Mouse (Mus musculus) telencephalon, adult 2 months (tissue): ENCODE measurements at regions not wholly inside any gene's neighbourhood (a gene's known extent, or its start where the extent isn't known, plus 50 kb on each side); places are given as distances from the start of the nearest gene placed in this dataset.
A peak's percentile ranks its signal among the peaks of the same experiment; 100 is the strongest.

Experiments used
- DNase-seq: peaks from one replicate; pipeline ENCODE4 v3.0.0-alpha.2; 2011; ENCODE audit warnings: low read depth, low spot score

DNA sequence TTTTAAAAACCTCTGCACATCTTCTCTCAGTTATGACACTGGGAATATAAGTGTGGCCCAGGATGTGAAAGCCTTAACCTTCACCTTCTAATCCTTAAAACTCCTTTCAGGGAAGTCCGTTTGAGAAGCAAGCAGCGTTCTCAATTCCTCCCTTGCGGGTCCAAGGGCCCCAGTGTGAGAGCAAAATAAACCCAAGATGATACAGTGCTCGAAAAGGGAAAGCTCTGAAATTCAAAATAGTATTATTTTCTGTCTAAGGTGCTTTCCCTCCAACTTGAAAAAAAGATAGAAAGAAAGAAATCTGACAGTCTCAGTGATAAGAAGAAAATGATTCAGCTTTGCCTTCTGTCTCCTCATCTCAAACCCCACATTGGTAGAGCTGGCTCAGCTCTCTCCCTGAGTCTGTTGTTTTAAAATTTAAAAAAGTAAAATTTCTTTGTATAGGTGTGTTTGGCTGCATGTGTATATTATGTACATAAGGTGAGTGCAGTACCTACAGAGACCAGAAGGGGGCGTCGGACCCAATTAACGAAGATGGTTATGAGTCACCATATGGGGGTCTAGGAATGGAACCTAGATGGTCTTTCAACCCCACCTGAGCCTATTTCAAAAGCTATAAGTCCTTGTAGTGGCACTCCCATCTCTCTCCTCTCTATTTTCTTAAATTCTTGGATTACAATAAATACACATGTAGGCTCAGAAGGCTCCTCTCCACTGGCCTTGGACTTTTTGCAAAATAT, 222.3 kb upstream of the Spdye4c start:
- no peak for DNase-seq

DNA sequence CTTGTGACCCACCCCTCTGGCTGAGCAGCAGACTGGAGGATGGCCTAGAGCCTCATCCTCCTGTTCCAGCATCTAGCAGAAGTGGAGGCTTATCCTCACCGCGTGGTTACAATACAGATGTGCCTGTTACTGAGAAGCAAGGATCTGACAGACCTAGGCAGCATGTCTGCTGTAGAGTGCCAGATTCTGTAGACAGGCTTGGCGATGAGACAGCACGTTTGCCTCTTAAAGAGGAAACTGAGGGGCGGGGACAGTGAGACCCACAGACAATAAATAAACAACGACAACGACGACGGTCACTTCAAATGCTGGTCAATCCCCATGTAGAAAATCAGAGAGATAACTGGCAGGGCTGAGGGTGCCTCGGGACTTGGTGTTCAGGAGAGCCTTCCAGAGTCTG, 220.2 kb upstream of the Spdye4c start:
- no peak for DNase-seq

GRCm38 (mm10) chr2:128372204-128372603, 218.8 kb upstream of the Spdye4c start:
- DNase-seq, result no peak

DNA sequence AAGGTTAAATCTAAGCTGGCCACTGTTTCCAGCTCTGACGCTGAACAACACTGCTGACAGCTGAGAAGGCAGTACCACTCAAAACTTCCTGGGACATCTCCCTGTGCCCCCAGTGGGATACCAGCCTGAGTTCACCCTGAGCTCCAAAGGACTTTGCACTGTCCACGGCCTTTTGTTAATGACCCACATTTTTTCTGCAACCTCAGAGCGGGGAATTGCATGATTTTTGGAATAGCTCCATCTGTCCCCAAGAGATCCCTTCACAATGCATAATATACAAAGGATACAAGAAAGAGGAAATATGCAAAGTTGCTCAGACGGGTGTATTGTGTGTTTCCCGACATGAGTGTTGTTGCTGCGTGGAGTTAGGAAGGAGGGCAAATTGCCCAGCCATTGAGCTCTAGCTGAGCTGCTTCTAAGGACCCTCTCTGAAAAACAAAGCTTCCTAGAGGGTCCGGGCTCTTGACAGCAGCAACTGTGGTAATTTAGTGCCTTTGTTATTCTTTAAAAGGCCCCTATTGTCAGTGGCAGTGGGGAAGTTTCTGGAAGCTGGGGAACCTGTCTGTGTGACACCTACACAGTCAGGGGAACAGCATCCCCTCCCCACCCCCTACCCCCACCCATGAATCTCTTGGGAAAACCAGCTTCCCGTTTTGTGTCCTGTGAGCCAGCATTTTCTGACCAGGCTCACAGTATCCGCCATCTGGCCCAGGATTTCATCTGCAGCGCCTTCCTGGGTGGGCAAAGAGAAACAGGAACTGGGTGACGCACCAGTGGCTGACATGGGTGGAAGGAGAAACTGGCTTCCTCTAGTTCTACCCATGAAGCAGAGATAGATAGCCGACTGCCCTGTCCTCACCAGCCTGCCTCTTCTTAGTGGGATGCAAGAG, 217.4 kb upstream of the Spdye4c start:
- peak; percentile 10 for DNase-seq

DNA sequence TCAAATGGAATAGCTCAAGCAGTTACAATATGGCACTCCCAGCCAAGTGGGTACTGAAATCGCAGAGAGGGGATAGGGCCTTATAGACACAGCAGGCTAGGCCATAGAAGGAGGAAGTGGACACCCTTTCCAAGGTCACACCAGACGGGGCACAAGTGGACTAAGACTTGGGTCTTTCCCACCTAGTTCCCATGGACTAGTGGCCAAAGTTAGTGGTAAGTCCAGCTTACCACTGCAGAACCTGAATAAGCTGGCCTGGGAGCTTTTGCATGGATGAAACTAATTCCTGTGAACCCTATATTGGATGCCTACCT, 216.8 kb upstream of the Spdye4c start:
- no peak for DNase-seq

DNA sequence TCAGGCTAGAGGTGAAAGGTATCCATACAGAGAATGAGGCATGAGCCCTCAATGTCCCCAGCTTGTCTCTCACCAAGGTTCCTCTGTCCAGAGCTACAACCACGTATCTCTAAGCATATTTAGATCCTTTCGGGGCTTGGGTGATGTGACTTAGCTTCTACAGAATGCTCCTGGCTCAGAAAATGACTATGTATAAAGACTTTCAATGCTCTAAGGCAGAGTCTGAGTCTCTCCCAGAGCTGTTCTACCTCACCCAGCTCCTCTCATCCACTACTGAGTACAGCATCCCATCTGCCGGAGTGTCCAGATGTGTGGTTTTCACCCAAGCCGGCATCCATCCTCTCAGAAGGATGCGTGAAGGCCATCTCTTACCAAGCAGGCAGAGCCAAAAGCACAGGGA, 216.1 kb upstream of the Spdye4c start:
- no peak for DNase-seq

DNA sequence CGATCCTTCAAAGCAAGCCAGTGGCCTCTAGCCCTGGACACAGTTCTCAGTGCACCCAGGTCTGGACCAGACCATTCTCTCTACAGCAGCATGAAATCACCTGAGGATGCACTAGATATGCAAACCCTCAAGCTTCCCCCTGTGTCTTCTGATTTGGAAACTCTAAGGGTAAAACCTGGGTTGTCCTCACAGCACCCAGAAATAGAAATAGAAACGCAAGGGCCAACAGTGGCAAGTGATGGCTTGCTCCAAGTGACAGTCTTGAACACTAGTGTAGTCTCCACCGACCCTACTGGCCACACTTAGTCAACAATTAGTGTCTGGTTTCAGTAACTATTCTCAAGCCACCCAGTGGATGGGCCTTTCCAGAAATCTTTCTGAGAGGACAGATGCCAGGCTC, 215.2 kb upstream of the Spdye4c start:
- no peak for DNase-seq

GRCm38 (mm10) chr2:128377176-128377575, 213.8 kb upstream of the Spdye4c start:
- no peak for DNase-seq

DNA sequence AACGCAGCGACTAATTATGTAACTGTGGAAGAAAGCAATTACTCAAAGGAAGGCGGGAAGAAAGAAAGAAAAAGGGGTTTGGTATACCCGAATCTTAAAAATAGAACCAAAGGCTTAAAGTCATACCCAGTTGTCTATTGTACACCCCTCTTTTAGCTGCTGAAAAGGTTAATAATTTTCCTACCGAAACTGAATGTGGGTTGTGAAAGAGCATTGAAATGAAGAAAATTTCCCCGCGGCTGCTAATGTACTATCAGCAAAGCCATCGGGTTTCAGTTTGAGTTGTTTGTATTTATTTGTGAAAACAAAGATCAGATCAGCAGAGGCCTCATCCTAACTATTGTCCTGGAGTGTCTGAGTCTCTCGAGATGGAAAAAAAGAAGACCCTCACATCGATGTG, 213.3 kb upstream of the Spdye4c start:
- DNase-seq, result no peak

GRCm38 (mm10) chr2:128378456-128378855, 212.6 kb upstream of the Spdye4c start:
- DNase-seq, result no peak

- no peak for DNase-seq
Observed at GRCm38 (mm10) chr2:128379151-128379550, 211.9 kb upstream of the Spdye4c start.

DNA sequence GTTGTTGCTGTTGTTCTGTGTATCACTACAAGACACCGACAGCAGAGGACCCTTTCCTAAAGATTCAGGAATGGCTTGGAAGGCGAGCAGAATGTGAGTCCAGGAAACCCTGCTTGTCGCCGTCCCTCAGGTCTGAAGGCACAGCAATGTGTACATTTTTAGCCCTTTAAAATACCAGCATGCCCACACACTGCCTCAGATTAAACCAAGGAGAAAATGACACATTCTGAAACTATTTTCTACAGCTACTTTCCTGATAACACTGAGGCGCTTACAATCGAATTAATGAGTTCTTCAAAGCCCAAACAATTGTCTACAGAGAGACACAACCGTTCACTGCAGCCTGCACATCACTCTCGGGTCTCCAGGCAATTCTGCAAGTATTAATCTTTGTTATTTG, 211.5 kb upstream of the Spdye4c start:
- DNase-seq, result peak; percentile 6

DNA sequence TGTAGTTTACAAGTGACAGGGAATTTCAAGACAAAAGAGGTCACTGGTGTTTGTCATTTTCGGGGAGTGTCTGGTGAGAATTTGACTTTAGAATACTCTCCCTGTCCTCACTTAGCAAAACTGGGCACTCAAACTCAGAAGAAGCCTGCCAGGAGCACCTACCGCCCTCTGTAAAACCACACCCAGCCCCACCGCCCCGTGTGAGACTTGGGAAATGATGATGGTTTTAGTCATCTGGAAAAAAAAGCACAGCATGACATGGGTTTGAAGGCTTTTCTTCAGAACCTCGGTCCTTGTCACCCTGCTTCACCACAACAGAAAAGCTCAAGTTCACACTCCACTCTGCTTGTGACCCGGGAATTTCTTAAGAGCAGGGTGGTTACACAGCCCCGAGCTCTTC, 210.4 kb upstream of the Spdye4c start:
- DNase-seq, result no peak

- DNase-seq, result no peak
Observed at GRCm38 (mm10) chr2:128381684-128382205, 209.3 kb upstream of the Spdye4c start.

- no peak for DNase-seq
Observed at GRCm38 (mm10) chr2:128382473-128382872, 208.5 kb upstream of the Spdye4c start.

DNA sequence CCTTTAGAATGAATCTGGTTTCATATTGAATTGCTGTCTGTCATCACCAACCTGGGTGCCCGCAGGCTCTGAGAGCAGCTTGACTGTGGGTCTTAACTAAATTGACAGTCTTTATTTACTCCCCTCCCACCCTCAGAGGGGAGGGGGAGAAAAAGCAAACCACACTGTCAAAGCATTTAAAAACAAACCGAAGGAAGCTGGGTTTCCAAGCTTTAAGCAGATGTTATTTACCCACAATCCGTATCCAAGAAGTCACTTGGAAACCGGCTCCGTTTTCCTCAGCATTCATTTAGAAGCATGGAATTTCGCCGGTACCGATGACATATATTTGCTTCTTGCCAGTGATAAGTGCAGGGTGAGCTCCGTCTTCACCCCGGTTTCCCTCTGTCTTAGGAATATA, 206.4 kb upstream of the Spdye4c start:
- peak; percentile 9 for DNase-seq

- DNase-seq, result no peak
Observed at GRCm38 (mm10) chr2:128386846-128387621, 204.0 kb upstream of the Spdye4c start.

- no peak for DNase-seq
Observed at GRCm38 (mm10) chr2:128387851-128388471, 203.0 kb upstream of the Spdye4c start.

GRCm38 (mm10) chr2:128388883-128389470, 202.0 kb upstream of the Spdye4c start:
- DNase-seq, result no peak

GRCm38 (mm10) chr2:128392344-128392743, 198.7 kb upstream of the Spdye4c start:
- no peak for DNase-seq

GRCm38 (mm10) chr2:128393401-128393800, 197.6 kb upstream of the Spdye4c start:
- no peak for DNase-seq
